Mouse (Mus musculus) brain, embryonic 14.5 days (tissue): ENCODE data around the gene Ap1s1. TPM values are rescaled to one million over a fixed set of nuclear protein-coding genes. Genes with fewer than 3 reads are reported as not detected.

ENCODE experiments used
- DNase-seq: peaks from one replicate; pipeline ENCODE4 v3.0.0-alpha.2; 2011; ENCODE audit warnings: low read depth
- CTCF ChIP-seq: fragments of 200-500 bp; IDR thresholded peaks from 2 replicates; pipeline ENCODE4 v1.5.1; 2012; ENCODE audit warnings: inconsistent platforms, mild to moderate bottlenecking, moderate library complexity, borderline replicate concordance; ENCODE audit not compliant: insufficient read depth, insufficient read length; ENCODE audit errors: extremely low read depth
- POLR2A ChIP-seq: fragments of 200-500 bp; IDR thresholded peaks from 2 replicates; pipeline ENCODE4 v1.6.1; 2012; ENCODE audit warnings: mild to moderate bottlenecking, inconsistent platforms, borderline replicate concordance; ENCODE audit not compliant: poor library complexity, insufficient read depth, insufficient read length, severe bottlenecking; ENCODE audit errors: extremely low read depth
- polyA plus RNA-seq: library from polyadenylated mRNA; depleted of rRNA; stranded (reverse); fragments of >200 nt; gene quantifications from 2 replicates; pipeline ENCODE4 v1.2.3, GENCODE M21; 2012; rRNA removed

The Ap1s1 gene
- 162 and 163 TPM in 2 replicates for polyA plus RNA-seq

DNA sequence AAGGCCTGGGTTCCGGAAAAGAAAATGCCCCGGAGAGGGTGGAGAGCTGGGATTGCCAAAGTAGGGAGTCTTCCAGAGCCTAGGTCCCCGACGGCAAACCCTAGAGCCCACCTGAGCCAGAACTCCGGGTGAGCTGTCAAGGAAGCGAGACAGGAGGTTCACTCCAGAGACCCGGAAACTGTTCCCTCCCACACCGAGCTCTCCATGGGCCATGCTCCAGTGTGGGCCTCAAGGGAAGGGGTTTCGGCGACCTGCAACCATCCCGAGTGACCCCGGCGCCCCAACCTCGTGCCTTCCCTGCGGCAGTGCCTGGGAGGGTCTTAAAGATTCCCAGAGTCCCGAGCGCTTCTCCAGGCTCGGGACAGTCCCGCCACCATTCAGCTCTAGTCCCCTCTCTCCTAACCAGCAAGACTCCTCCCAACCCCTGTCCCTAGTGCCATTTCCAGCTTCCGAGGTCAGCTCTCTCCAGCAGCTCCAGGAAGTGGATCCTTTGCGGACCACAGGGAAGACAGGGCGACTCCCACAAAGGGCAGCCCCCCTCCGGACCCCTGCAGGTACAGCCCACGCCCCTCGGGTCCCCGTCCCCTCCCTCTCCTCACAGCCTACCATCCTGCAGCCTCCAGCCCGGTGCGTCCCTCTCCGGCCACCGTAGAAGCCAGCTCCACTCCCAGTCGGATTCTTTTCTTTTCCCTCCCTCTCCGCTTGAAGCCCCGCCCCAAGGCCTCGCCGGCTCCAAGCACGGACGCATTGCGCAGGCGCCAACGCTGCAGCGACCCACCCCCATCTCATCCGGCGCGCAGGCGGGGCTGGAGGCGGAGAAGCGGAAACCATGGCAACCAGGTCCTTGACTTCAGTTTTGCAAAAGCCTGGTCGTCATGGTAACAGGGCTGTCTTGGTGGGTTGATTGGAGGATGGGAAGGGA is at the start of gene Ap1s1:
TSS of gene Ap1s1 (minus strand) at position 734 of the 922 bp plus-strand sequence.
- peak; percentile 41; the same call in 1 of the 2 replicates for TF ChIP-seq POLR2A
- TF ChIP-seq CTCF, result no peak
- peak; percentile 100 for DNase-seq

GRCm38 (mm10) chr5:137095135-137095534 is 49.2 kb upstream of the Ap1s1 start:
- TF ChIP-seq CTCF (no peak), POLR2A (no peak)
- DNase-seq, result no peak

DNA sequence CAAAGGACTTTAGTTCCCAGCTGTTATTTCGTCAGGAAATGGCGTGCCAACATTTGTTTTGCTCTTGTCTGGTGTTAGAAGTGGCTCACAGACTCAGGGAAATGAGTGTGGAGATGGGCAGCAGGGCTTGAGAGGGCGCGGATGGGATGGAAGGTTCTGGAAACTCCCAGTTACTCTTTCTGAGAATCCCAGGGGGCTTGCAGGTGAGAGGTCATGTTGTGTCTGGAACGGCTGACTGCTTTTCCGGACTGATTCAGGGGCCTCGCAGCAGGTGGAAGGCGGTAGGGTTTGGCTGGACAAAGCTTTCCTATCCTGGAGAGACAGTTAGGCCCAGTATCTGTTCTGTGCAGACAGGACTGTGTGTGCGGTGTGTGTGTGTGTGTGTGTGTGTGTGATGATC is 47.8 kb upstream of the Ap1s1 start:
- DNase-seq, result no peak
- TF ChIP-seq POLR2A, result no peak
- no peak for TF ChIP-seq CTCF

DNA sequence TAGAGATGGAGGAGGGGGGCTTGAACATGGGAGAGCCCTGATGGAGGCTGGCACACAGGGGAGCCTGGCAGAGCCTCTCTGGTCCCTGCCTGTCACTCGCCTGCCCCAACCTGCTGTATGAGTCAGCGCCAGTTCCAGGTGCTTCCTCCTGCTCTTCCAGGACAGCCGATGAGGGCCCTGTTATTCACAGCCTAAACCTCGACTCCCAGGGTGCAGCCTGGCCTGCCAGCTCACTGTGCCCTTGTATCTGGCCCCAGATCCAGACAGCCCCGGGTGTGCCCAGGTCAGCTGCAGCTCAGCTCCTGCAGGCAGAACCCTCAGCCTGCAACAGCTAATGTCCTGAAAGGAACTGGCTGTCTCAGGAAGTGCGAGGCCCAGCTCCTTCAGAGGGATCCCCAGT is 45.6 kb upstream of the Ap1s1 start:
- no peak for DNase-seq

DNA sequence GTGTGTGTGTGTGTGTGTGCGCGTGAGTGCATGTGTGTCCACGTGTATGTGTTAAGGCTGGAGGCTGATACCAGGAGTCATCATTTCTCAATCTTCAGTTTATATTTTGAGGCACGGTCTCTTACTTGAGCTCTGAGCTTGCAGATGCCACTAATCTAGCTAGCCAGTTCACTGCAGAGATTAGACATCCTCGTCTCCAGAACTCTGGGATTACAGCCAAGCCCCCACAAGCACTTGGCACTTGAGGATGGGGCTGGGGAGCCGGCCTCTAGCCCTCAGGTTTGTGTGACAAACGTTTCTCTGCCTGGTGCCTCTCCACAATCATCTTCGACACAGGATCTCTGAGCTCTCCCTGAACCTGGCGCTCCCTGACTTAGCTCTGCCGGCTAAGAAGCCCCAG is 44.9 kb upstream of the Ap1s1 start:
- TF ChIP-seq POLR2A, result no peak
- TF ChIP-seq CTCF, result no peak
- peak; percentile 8 for DNase-seq

More for the DNA sequence above, 45.6 kb upstream of the Ap1s1 start:
- TF ChIP-seq POLR2A, result no peak
- no peak for TF ChIP-seq CTCF

- DNase-seq, result no peak
- TF ChIP-seq POLR2A (no peak), CTCF (no peak)
These were observed 41.5 kb upstream of the Ap1s1 start for GRCm38 (mm10) chr5:137087410-137087809.

GRCm38 (mm10) chr5:137085731-137086130 is 39.8 kb upstream of the Ap1s1 start:
- no peak for DNase-seq
- no peak for TF ChIP-seq POLR2A
- no peak for TF ChIP-seq CTCF

GRCm38 (mm10) chr5:137085021-137085420 is 39.1 kb upstream of the Ap1s1 start:
- DNase-seq, result no peak
- TF ChIP-seq CTCF, result no peak
- TF ChIP-seq POLR2A, result no peak

DNA sequence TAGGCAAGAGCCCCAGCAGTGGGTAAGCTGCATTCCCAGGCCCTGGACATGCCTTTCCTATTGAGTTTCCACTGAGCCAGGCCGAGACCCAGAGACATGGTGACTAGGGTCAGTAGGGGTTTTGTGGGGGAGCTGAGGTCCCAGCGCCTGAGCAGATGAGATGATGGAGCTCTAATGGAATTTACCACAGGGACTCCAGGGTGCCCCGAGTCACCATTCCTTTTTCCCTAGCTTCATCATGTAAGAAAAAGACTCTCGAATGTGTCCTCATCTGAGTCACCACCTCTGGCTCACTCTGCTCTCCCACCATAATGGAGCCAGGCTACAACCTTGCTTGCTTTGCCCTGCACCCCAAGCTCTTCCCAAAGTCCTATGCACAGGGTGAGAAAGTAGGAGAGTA is 37.1 kb upstream of the Ap1s1 start:
- TF ChIP-seq CTCF, result no peak
- TF ChIP-seq POLR2A, result no peak

GRCm38 (mm10) chr5:137079849-137080248 is 33.9 kb upstream of the Ap1s1 start:
- TF ChIP-seq CTCF (no peak), POLR2A (no peak)

More for the DNA sequence above, 37.1 kb upstream of the Ap1s1 start:
- DNase-seq, result no peak

GRCm38 (mm10) chr5:137078616-137079015 is 32.7 kb upstream of the Ap1s1 start:
- no peak for TF ChIP-seq POLR2A
- no peak for TF ChIP-seq CTCF
- DNase-seq, result no peak

More at GRCm38 (mm10) chr5:137079849-137080248, 33.9 kb upstream of the Ap1s1 start:
- DNase-seq, result no peak
